Mouse (Mus musculus) natural killer cell, adult 2 months (primary cell): ENCODE measurements around the gene Rpl23.
"Not testable (repeated sequence)": the region's sequence is repeated elsewhere in the genome, so short reads cannot be mapped to it uniquely, and the experiment has no call there.

Experiments
- DNase-seq, 2 experiments: peaks; one replicate each; pipeline ENCODE4 v3.0.0; 2022; ENCODE audit warnings: low spot score in 2 of 2

The Rpl23 gene

GRCm38 (mm10) chr11:97766154-97766881, 15.9 kb downstream of the Rpl23 start, which contains the start of gene Cwc25:
TSS of gene Cwc25 (minus strand) at chr11:97766556.
- DNase-seq: peak; percentile 93 to 94

DNA sequence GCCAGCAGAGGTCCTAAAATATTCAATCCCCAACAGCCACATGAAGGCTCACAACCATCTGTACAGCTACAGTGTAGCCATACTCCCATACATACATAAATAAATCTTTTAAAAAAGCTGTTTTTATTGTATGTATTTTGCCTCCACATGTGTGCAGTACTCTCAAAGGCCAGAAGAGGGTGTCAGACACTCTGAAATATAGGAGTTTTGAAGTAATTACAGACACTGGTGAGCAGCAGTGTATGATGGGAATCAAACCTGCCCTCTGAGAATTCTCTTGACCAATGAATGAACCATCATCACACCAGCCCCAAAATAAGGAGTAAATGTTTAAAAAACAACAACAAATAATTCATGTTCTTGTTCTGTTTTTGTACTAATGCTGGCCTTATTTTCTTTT, 20.6 kb downstream of the Rpl23 start:
- DNase-seq: no peak

- no peak for DNase-seq
Measured at GRCm38 (mm10) chr11:97758942-97759341, 23.3 kb downstream of the Rpl23 start.

DNA sequence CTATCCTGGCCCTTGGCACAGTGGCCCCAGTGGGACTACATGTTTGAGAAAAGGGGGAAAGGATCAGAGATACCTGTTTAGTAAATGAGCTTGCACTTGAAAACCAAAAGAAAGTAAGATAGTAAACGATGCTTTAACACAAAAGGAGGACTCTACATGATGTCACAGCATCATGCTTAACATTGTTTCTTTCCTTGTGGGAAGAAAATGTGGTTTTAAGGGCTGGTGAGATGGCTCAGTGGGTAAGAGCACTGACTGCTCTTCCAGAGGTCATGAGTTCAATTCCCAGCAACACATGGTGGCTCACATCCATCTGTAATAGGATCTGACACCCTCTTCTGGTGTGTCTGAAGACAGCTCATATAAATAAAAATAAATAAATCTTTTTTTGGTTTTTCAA, 24.1 kb downstream of the Rpl23 start:
- no peak for DNase-seq

DNA sequence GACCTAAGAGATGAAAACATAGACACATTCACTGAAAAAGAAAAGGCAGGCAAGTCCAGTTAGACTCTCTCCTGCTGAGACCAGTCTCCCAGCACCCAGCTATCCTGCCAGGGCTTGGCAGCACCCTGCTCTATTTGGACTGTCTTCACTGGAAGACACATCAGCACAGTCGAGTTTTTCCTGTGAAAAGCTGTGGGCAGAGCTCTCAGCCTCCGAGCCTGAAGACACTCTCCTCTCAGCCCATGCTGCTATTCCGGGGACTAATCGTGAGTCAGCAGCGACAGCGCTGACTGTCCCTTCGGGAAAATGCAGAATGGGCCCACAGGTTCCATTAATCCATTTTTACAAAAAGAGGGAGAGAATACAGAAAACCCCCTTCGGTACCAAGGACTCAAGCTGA, 29.0 kb downstream of the Rpl23 start:
- no peak for DNase-seq

- DNase-seq: no peak
Measured at GRCm38 (mm10) chr11:97748496-97748895, 33.7 kb downstream of the Rpl23 start.

DNA sequence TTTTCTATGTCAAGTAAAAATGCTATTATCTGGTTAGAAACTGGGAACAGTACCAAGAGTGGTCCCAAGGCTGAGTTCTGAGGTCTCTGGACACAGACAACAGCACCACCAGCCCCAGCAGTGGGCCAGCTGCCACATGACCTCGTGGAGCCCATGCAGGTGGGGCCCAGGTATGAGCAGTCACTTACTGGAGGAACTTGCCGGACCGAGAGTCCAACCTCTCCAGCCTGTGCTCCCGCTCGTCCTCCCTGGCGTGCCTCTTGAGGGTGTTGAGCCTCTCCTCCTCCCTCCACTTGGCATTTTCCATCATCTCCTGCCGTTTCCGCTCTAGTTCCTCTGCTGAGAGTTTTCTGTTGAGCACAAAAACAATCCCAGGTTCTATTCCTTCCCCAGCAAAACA, 34.5 kb downstream of the Rpl23 start:
- DNase-seq: no peak

- DNase-seq: no peak
Measured at GRCm38 (mm10) chr11:97745331-97745721, 36.9 kb downstream of the Rpl23 start.

- peak; percentile 96 for DNase-seq
Measured at GRCm38 (mm10) chr11:97744718-97745330, 37.4 kb downstream of the Rpl23 start.

GRCm38 (mm10) chr11:97744063-97744717, 38.0 kb downstream of the Rpl23 start, which contains the start of gene Pip4k2b:
TSS of gene Pip4k2b (minus strand) at chr11:97744704.
- DNase-seq: peak in 1 of 2 experiments; percentile 44

DNA sequence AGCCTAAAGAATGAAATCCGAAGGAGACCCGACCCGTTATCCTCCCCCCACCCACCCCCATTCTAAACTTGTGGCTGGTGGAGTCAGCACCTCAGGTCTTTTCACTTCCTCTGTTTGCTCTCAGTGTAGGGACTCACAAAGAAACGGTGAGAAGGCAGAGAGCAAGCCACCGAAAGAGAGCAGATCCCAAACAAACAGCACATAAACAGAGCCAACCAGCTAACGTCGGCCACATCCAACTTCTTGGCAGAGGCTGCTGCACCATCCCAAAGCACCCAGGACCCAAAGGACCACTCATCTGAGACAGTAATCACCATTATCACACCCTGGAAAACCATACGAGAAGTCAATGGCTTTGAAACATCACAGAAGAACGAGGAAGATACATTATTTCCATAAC, 38.8 kb downstream of the Rpl23 start:
- DNase-seq: no peak

- DNase-seq: no peak
Measured at GRCm38 (mm10) chr11:97742591-97742990, 39.6 kb downstream of the Rpl23 start.

DNA sequence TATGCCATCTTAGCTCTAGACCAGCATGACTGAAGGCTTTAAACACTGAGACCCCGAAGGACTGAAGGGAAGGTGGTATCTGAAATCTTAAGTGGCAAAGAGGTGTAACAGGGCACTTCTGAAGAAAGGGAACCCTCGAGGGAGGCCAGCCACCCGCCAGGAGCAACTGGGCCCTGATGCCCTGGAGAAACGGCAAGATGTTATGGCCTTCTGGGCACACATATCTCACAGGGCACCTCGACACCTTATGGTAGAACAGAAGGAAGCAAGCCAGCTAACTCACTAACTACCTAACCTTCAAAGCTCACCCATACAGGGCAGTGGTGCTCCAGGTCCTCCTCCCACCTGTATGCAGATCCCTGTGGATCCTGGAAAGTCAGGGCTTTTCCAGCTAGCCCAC, 40.1 kb downstream of the Rpl23 start:
- DNase-seq: no peak

- DNase-seq: no peak
Measured at GRCm38 (mm10) chr11:97740190-97740589, 42.0 kb downstream of the Rpl23 start.

DNA sequence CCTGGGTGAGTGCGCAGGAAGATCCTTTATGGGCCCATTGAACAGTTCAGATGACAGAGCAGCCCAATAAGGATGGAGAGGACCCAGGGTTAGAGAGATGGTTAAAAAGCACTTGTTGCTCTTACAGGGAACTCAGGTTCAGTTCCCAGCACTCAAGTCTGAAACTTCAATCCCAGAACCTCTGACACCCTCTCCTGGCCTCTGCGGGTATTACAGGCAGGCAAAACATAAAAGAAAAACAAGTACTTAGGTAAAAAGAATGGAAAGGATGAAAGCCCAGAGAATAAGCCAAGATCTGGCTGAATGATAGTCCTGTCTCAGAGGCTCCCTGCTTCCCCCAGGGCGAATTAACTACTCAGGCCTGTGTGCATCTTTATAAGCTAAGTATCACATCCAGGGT, 43.1 kb downstream of the Rpl23 start:
- DNase-seq: peak in 1 of 2 experiments; percentile 22

DNA sequence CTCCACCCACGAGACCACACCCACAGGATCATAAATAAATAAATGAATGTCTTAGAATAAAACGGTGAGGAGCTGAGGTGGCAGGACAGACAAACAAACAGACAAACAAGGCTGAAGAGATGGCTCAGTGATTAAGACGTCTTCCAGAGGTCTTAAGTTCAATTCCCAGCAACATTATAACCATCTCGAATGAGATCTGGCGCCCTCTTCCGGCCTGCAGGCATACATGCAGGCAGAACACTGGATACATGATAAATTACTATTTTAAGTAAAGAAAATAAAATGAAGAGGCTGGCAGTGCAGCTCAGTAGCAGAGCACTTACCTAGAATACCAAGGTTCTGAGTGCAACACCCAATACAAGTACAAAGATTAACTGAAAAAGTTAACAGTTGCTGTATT, 43.5 kb downstream of the Rpl23 start:
- DNase-seq: peak in 1 of 2 experiments; percentile 19

GRCm38 (mm10) chr11:97737600-97737999, 44.6 kb downstream of the Rpl23 start:
- no peak for DNase-seq

DNA sequence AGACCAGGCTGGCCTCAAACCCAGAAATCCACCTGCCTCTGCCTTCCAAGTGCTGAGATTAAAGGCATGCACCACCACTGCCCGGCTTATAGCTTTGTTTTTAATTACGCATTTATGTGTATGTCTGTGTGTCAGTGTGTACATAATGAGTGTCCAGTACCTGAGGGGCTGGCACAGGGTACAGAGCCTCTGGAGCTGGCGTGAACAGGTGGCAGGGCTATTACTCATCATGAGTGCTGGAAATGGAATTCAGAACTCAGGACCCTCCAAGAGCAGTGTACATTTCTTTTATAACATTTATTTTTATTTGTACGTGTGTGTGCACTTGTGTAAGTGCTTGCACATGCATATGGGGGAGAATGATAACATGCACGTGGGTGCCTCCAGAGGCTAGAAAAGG, 45.6 kb downstream of the Rpl23 start:
- no peak for DNase-seq

- DNase-seq: not testable (repeated sequence)
Measured at GRCm38 (mm10) chr11:97734810-97735209, 47.4 kb downstream of the Rpl23 start.

- no peak for DNase-seq
Measured at GRCm38 (mm10) chr11:97733689-97734088, 48.5 kb downstream of the Rpl23 start.

DNA sequence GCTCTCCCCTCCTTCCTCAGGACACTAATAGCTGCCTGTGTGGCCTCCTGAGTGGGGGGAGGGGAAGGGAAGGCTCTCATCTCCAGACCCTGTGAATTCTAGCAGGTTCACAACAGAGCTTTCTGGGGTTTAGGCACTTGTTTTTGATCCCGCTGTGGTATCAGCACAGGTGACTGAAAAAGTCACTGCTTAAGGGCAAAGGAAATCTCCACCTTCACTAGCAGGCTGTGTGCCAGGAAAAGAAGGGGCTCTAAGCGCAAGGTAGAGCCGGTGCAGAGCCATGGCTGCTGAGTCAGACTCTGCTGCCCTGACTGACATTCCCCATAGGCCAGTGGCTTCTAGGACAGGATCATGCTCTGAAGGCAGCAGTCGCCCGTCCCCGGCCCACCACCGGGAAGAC, 53.5 kb downstream of the Rpl23 start:
- DNase-seq: no peak

DNA sequence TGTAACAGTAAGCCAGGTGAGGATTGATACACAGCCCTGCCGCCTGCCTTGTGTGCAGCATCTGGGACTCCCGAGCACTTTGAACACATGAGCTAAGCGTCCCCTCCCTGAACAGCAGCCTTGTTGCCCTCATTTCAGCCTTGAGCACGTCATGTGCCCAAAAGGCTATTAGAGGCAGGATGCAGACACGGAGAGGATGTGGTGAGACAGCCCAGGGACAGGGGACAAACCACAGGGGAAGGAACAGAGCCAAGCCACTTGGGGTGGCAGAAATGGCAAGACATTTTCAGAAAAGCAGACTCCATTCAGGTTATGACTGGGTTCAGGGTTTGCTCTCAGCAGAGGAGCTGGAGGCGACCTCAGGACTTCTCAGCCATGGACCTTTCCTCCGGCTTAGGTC, 53.9 kb downstream of the Rpl23 start:
- peak; percentile 79 to 87 for DNase-seq
